Mouse (Mus musculus): Measurements from ENCODE around the gene Ikbke. TPM values are rescaled to one million over a fixed set of nuclear protein-coding genes. Genes with fewer than 3 reads are reported as not detected.
"Not testable (repeated sequence)": the region's sequence is repeated elsewhere in the genome, so short reads cannot be mapped to it uniquely, and the experiment has no call there.

Ikbke gene
- polyA plus RNA-seq (2014; fragmentation: Nextera tagmentation; extraction: Ambion mirVana) = 0.55 and 0.57 TPM in 2 replicates

DNA sequence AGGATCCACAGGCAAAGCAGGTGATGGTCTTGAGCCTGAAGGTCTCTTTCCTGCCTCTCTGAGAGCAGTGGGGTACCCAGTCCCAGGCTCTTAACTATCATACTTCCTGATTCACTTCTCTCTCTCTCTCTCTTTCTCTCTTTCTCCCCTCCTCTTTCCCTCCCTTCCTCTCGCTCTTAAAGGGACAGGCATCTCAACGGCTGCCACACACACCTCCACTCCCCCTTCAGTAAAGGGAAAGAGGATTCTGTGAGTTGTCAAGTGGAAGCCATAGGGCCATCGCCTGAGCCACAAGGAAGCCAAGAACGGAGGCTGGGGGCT is at the start of gene Ikbke:
TSS of gene Ikbke (minus strand) at position 151 of the 321 bp plus-strand sequence.
- no peaks in the 10 kb centered on the region for H3K4me1 ChIP-seq (ENCODE audit: control insufficient read depth, insufficient read depth, low read length)
- DNase-seq (ENCODE audit: low spot score, missing footprints) = no peak
- 52% methylated on average over 4 of the region's 4 CpGs for WGBS
- H3K4me3 ChIP-seq (ENCODE audit: low read depth, low read length) = no peak within 1 kb of the TSS
- H3K27ac ChIP-seq (ENCODE audit: low read depth, low read length) = no peak within 1 kb of the TSS
- no peak for ATAC-seq (ENCODE audit: low FRiP score)
- no peak within 1 kb of the TSS for H3K9ac ChIP-seq (ENCODE audit: low read length)
- H3K36me3 ChIP-seq (ENCODE audit: control insufficient read depth, insufficient read depth, low read length) = no peaks in the 10 kb centered on the region
- H3K27me3 ChIP-seq (ENCODE audit: control insufficient read depth, insufficient read depth, low read length) = no peaks in the 10 kb centered on the region
- H3K4me2 ChIP-seq = no peak within 1 kb of the TSS
- no peaks in the 10 kb centered on the region for H3K9me3 ChIP-seq (ENCODE audit: control insufficient read depth, low read length)

GRCm38 (mm10) chr1:131329093-131329492 is 49.7 kb upstream of the Ikbke start:
- not testable (repeated sequence) for H3K4me3 ChIP-seq (ENCODE audit: low read depth, low read length); H3K27ac ChIP-seq (ENCODE audit: low read depth, low read length); DNase-seq (ENCODE audit: low spot score, missing footprints); H3K9me3 ChIP-seq (ENCODE audit: control insufficient read depth, low read length); H3K4me1 ChIP-seq (ENCODE audit: control insufficient read depth, insufficient read depth, low read length); H3K9ac ChIP-seq (ENCODE audit: low read length); H3K4me2 ChIP-seq; H3K36me3 ChIP-seq (ENCODE audit: control insufficient read depth, insufficient read depth, low read length); H3K27me3 ChIP-seq (ENCODE audit: control insufficient read depth, insufficient read depth, low read length); ATAC-seq (ENCODE audit: low FRiP score)
- 100% methylated on average over 1 of the region's 1 CpGs for WGBS

GRCm38 (mm10) chr1:131327167-131327566 is 47.8 kb upstream of the Ikbke start:
- DNase-seq (ENCODE audit: low spot score, missing footprints) = no peak
- Histone ChIP-seq H3K9me3 (ENCODE audit: control insufficient read depth, low read length) (no peaks in the 10 kb centered on the region), H3K4me2 (no peak overlapping the region), H3K9ac (ENCODE audit: low read length) (no peak overlapping the region), H3K36me3 (ENCODE audit: control insufficient read depth, insufficient read depth, low read length) (no peaks in the 10 kb centered on the region), H3K4me3 (ENCODE audit: low read depth, low read length) (no peak overlapping the region), H3K27me3 (ENCODE audit: control insufficient read depth, insufficient read depth, low read length) (no peaks in the 10 kb centered on the region), H3K27ac (ENCODE audit: low read depth, low read length) (no peak overlapping the region), H3K4me1 (ENCODE audit: control insufficient read depth, insufficient read depth, low read length) (no peaks in the 10 kb centered on the region)
- no peak for ATAC-seq (ENCODE audit: low FRiP score)
- 92% methylated on average over 1 of the region's 1 CpGs for WGBS

GRCm38 (mm10) chr1:131324816-131325463 is 45.5 kb upstream of the Ikbke start:
- no peak for ATAC-seq (ENCODE audit: low FRiP score)
- Histone ChIP-seq H3K9ac (ENCODE audit: low read length) (no peak overlapping the region), H3K36me3 (ENCODE audit: control insufficient read depth, insufficient read depth, low read length) (no peaks in the 10 kb centered on the region), H3K9me3 (ENCODE audit: control insufficient read depth, low read length) (no peaks in the 10 kb centered on the region), H3K4me1 (ENCODE audit: control insufficient read depth, insufficient read depth, low read length) (no peaks in the 10 kb centered on the region), H3K27ac (ENCODE audit: low read depth, low read length) (no peak overlapping the region), H3K4me2 (no peak overlapping the region), H3K27me3 (ENCODE audit: control insufficient read depth, insufficient read depth, low read length) (no peaks in the 10 kb centered on the region), H3K4me3 (ENCODE audit: low read depth, low read length) (no peak overlapping the region)
- WGBS = 89% methylated on average over 3 of the region's 3 CpGs
- no peak for DNase-seq (ENCODE audit: low spot score, missing footprints)

- no peaks in the 10 kb centered on the region for H3K9me3 ChIP-seq (ENCODE audit: control insufficient read depth, low read length)
- ATAC-seq (ENCODE audit: low FRiP score) (no peak), DNase-seq (ENCODE audit: low spot score, missing footprints) (no peak)
- no peaks in the 10 kb centered on the region; the same call in 1 of the 2 replicates for H3K36me3 ChIP-seq (ENCODE audit: control insufficient read depth, insufficient read depth, low read length)
- H3K4me2 ChIP-seq = no peak overlapping the region
- WGBS = 89% methylated on average over 3 of the region's 3 CpGs
- no peak overlapping the region for H3K4me3 ChIP-seq (ENCODE audit: low read depth, low read length)
- H3K9ac ChIP-seq (ENCODE audit: low read length) = no peak overlapping the region
- no peaks in the 10 kb centered on the region for H3K27me3 ChIP-seq (ENCODE audit: control insufficient read depth, insufficient read depth, low read length)
- no peaks in the 10 kb centered on the region for H3K4me1 ChIP-seq (ENCODE audit: control insufficient read depth, insufficient read depth, low read length)
- no peak overlapping the region for H3K27ac ChIP-seq (ENCODE audit: low read depth, low read length)
These were observed 40.4 kb upstream of the Ikbke start for GRCm38 (mm10) chr1:131319598-131320330.

GRCm38 (mm10) chr1:131318397-131318796 is 39.0 kb upstream of the Ikbke start:
- Histone ChIP-seq H3K27me3 (ENCODE audit: control insufficient read depth, insufficient read depth, low read length) (no peaks in the 10 kb centered on the region), H3K36me3 (ENCODE audit: control insufficient read depth, insufficient read depth, low read length) (peaks cover 2% of the 10 kb centered on the region; the same call in 1 of the 2 replicates), H3K9me3 (ENCODE audit: control insufficient read depth, low read length) (no peaks in the 10 kb centered on the region), H3K4me2 (no peak overlapping the region), H3K9ac (ENCODE audit: low read length) (no peak overlapping the region), H3K4me1 (ENCODE audit: control insufficient read depth, insufficient read depth, low read length) (no peaks in the 10 kb centered on the region), H3K27ac (ENCODE audit: low read depth, low read length) (no peak overlapping the region), H3K4me3 (ENCODE audit: low read depth, low read length) (no peak overlapping the region)
- DNase-seq (ENCODE audit: low spot score, missing footprints) (no peak), ATAC-seq (ENCODE audit: low FRiP score) (no peak)
- WGBS = 87% methylated on average over 2 of the region's 2 CpGs

DNA sequence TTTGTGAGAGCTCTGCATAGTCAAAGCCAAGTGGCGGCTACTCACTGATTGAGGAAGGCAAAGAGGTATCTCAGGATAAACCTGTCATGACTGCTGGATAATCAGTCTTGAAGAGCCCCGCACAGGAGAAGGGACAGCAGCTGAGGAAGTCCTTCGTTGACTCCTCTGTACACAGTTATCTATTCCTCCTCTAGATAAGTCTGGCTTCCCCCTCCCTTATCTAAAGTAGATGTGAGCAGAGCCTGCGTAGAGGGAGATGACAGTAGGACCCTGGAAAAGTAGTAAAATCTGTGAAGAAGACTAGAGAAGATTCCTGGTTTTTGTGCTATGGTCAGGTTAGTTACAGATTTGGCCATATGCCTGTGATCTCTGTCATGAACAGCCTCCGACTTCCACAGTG is 38.2 kb upstream of the Ikbke start:
- H3K9ac ChIP-seq (ENCODE audit: low read length) = no peak overlapping the region
- no peak overlapping the region for H3K4me3 ChIP-seq (ENCODE audit: low read depth, low read length)
- H3K27me3 ChIP-seq (ENCODE audit: control insufficient read depth, insufficient read depth, low read length) = no peaks in the 10 kb centered on the region
- H3K4me1 ChIP-seq (ENCODE audit: control insufficient read depth, insufficient read depth, low read length) = no peaks in the 10 kb centered on the region
- no peaks in the 10 kb centered on the region for H3K9me3 ChIP-seq (ENCODE audit: control insufficient read depth, low read length)
- peaks cover 2% of the 10 kb centered on the region; the same call in 1 of the 2 replicates for H3K36me3 ChIP-seq (ENCODE audit: control insufficient read depth, insufficient read depth, low read length)
- 94% methylated on average over 5 of the region's 5 CpGs for WGBS
- no peak overlapping the region for H3K27ac ChIP-seq (ENCODE audit: low read depth, low read length)
- H3K4me2 ChIP-seq = no peak overlapping the region
- ATAC-seq (ENCODE audit: low FRiP score) (no peak), DNase-seq (ENCODE audit: low spot score, missing footprints) (no peak)

- Histone ChIP-seq H3K27me3 (ENCODE audit: control insufficient read depth, insufficient read depth, low read length) (no peaks in the 10 kb centered on the region), H3K9me3 (ENCODE audit: control insufficient read depth, low read length) (no peaks in the 10 kb centered on the region), H3K4me3 (ENCODE audit: low read depth, low read length) (no peak overlapping the region), H3K9ac (ENCODE audit: low read length) (no peak overlapping the region), H3K36me3 (ENCODE audit: control insufficient read depth, insufficient read depth, low read length) (peaks cover 2% of the 10 kb centered on the region; the same call in 1 of the 2 replicates), H3K4me2 (no peak overlapping the region), H3K4me1 (ENCODE audit: control insufficient read depth, insufficient read depth, low read length) (no peaks in the 10 kb centered on the region), H3K27ac (ENCODE audit: low read depth, low read length) (no peak overlapping the region)
- WGBS = 90% methylated on average over 3 of the region's 3 CpGs
- no peak for DNase-seq (ENCODE audit: low spot score, missing footprints)
- no peak for ATAC-seq (ENCODE audit: low FRiP score)
These were observed 31.9 kb upstream of the Ikbke start for GRCm38 (mm10) chr1:131311284-131311683.

DNA sequence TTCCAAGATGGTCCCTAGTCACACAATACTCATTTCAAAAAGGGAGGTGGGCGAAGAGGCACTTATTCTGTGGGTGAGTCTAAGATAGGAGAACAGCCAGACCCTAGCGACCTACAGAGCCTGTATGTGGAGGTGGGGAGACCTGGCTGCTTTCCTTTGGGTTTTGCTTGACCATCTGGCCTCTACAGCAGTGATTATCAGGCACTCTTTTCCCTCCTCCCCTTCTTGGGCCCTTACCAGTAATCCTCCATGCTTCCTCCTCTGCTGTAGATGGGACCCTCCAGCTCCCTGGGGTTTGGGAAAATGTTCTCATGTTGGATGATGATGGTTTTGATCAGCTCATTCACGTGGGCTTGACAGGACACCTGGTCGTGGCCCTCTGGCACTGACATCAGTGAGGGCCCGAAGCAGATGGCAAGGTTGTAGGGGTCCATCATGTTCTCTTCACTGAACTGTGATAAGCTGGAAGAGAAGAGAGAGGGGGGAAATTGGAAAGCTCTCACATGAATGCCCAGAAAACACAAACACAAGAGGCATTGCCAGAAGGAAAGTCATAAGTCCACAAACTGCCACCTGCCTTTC is 30.9 kb upstream of the Ikbke start:
- peaks cover 2% of the 10 kb centered on the region; the same call in 1 of the 2 replicates for H3K36me3 ChIP-seq (ENCODE audit: control insufficient read depth, insufficient read depth, low read length)
- no peak overlapping the region for H3K4me3 ChIP-seq (ENCODE audit: low read depth, low read length)
- H3K9me3 ChIP-seq (ENCODE audit: control insufficient read depth, low read length) = no peaks in the 10 kb centered on the region
- no peaks in the 10 kb centered on the region for H3K4me1 ChIP-seq (ENCODE audit: control insufficient read depth, insufficient read depth, low read length)
- H3K27ac ChIP-seq (ENCODE audit: low read depth, low read length) = no peak overlapping the region
- no peak overlapping the region for H3K4me2 ChIP-seq
- ATAC-seq (ENCODE audit: low FRiP score) = no peak
- H3K27me3 ChIP-seq (ENCODE audit: control insufficient read depth, insufficient read depth, low read length) = no peaks in the 10 kb centered on the region
- H3K9ac ChIP-seq (ENCODE audit: low read length) = no peak overlapping the region
- 88% methylated on average over 5 of the region's 5 CpGs for WGBS
- DNase-seq (ENCODE audit: low spot score, missing footprints) = no peak
